Mouse (Mus musculus) cortical plate, adult 2 months (tissue): Measurements from ENCODE around the gene Dgkg.

Experiments used
- CTCF ChIP-seq: fragments of 200-500 bp; IDR thresholded peaks from 2 replicates; pipeline ENCODE4 v1.5.1; 2011; ENCODE audit warnings: mild to moderate bottlenecking, control low read depth, low read length; ENCODE audit not compliant: insufficient read depth; ENCODE audit errors: extremely low read depth
- POLR2A ChIP-seq: fragments of 200-500 bp; IDR thresholded peaks from 2 replicates; pipeline ENCODE4 v1.6.1; 2011; ENCODE audit warnings: mild to moderate bottlenecking, low read length, control low read depth; ENCODE audit not compliant: insufficient read depth; ENCODE audit errors: extremely low read depth

- TF ChIP-seq CTCF (peak; percentile 37), POLR2A (no peak)
Measured at GRCm38 (mm10) chr16:22580103-22580502, 76.9 kb downstream of the Dgkg start.
